Comparison of ENCODE assay signal across 12 mouse cellular contexts in the genomic region with DNA sequence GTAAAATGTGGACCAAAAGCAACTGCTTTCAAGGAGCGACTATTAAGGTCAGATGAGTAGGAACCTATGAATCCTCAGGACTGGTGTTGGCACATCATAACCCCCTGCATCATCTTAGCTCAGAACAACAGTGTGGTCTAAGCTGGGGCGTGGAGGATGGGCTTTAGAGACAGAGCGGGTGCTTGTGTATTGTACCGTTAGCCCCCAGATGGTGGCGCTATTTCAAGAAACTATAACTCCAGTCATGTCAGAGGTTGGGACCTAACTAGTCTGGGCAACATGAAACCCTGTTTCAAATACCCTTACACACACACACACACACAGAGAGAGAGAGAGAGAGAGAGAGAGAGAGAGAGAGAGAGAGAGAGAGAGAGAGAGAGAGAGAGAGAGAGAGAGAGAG. TPM values are rescaled to one million over a fixed set of nuclear protein-coding genes. Genes with fewer than 3 reads are reported as not detected.
DNase-seq lines count a peak whose midpoint lies in the region; ATAC-seq and TF ChIP-seq lines count a peak whose summit lies in the region.
"Had no signal": no experiment of that assay in that cellular context is flagged by ENCODE, and none has a peak within 500 bp of the region (broad histone marks: within the 10 kb centered on the region; RNA-seq: fewer than 3 reads in every experiment).

No protein-coding gene starts in this region.

- ATAC-seq in lung, embryonic 14.5 days (ENCODE audit: insufficient read depth) = no peak

- H3K27ac ChIP-seq in lung, embryonic 14.5 days (ENCODE audit: low read depth) = no peak overlapping the region
- H3K27ac ChIP-seq: limb, embryonic 12.5 days had no signal

- H3K9ac ChIP-seq in lung, embryonic 14.5 days = no peak overlapping the region
- H3K9ac ChIP-seq: limb, embryonic 12.5 days had no signal

- WGBS in lung, embryonic 14.5 days = 29% methylated on average over 5 of the region's 5 CpGs

- no peaks in the 10 kb centered on the region for H3K36me3 ChIP-seq in lung, embryonic 14.5 days (ENCODE audit: insufficient read depth)
- H3K36me3 ChIP-seq: limb, embryonic 12.5 days had no signal

- no peak overlapping the region for H3K4me3 ChIP-seq in lung, embryonic 14.5 days (ENCODE audit: low read depth, low read length)
- H3K4me3 ChIP-seq: limb, embryonic 12.5 days had no signal

- DNase-seq in embryo, embryonic 10 days (ENCODE audit: low spot score) = peak; percentile 20
- DNase-seq in embryo, embryonic 11 days = no peak
- DNase-seq in lung, embryonic 14.5 days = peak; percentile 24
- DNase-seq in lung, adult 18-20 months = no peak
- peak; percentile 81 for DNase-seq in R1 (ENCODE audit: low read depth, low spot score)
- DNase-seq in mesoderm, embryonic 11.5 days (ENCODE audit: low read depth, low spot score) = peak; percentile 12
- DNase-seq in right cerebral cortex, adult 18-20 months = no peak
- no peak for DNase-seq in yolk sac, embryonic 10.5 days (ENCODE audit: low spot score)
- DNase-seq: B cell, adult 2 months; heart, postnatal 14 days; kidney, adult 11 months had no signal

- no peaks in the 10 kb centered on the region for H3K9me3 ChIP-seq in lung, embryonic 14.5 days (ENCODE audit: low read depth, low read length)

- no peaks in the 10 kb centered on the region for H3K27me3 ChIP-seq in lung, embryonic 14.5 days (ENCODE audit: insufficient read depth, low read length)
- H3K27me3 ChIP-seq: limb, embryonic 12.5 days had no signal

- no peaks in the 10 kb centered on the region for H3K4me1 ChIP-seq in lung, embryonic 14.5 days (ENCODE audit: insufficient read depth)
- H3K4me1 ChIP-seq: limb, embryonic 12.5 days had no signal

- TF ChIP-seq CTCF in lung, embryonic 14.5 days (IDR thresholded peaks at IDR 0.05; ENCODE audit: low read depth) = peak; percentile 26

- H3K4me2 ChIP-seq in lung, embryonic 14.5 days = no peak overlapping the region
- H3K4me2 ChIP-seq: limb, embryonic 12.5 days had no signal

RNA-seq across cellular contexts. Expression of gene Gm853, which starts 18.5 kb away (rescaled TPM):
- not detected in 2 replicates for polyA plus RNA-seq in lung, embryonic 14.5 days (2014; fragmentation: Nextera tagmentation; extraction: Ambion mirVana)
- polyA plus RNA-seq: limb, embryonic 12.5 days had no signal

RNA-seq across cellular contexts. Expression of gene Serinc2, which starts 38.3 kb away (rescaled TPM):
- 18.2 and 22.2 TPM in 2 replicates for polyA plus RNA-seq in lung, embryonic 14.5 days (2014; fragmentation: Nextera tagmentation; extraction: Ambion mirVana)

Comparison
In these comparisons a context has a peak if more than half of its experiments do, and no peak if none do; other contexts are left out.
1. DNase-seq: peak in embryo, embryonic 10 days (single experiment), lung, embryonic 14.5 days (single experiment), R1 (single experiment) and mesoderm, embryonic 11.5 days (single experiment); none in embryo, embryonic 11 days (single experiment), lung, adult 18-20 months (0 of 2), right cerebral cortex, adult 18-20 months (single experiment) and yolk sac, embryonic 10.5 days (single experiment).